Mouse (Mus musculus) G1E (cell line): ENCODE results near the gene Ankrd22. TPM values are rescaled to one million over a fixed set of nuclear protein-coding genes. Genes with fewer than 3 reads are reported as not detected.

ENCODE experiments used
- ATAC-seq: 2 replicates; pipeline ENCODE4 v1.8.0; 2016; ENCODE audit warnings: mild to moderate bottlenecking; ENCODE audit not compliant: insufficient number of reproducible peaks, poor library complexity, low FRiP score, severe bottlenecking; ENCODE audit errors: extremely low read depth
- DNase-seq: peaks from one replicate; pipeline ENCODE4 v3.0.0; 2012; ENCODE audit warnings: low spot score
- H3K27me3 ChIP-seq: 2 replicates; pipeline ENCODE4 v1.6.1; 2012; ENCODE audit warnings: mild to moderate bottlenecking, low read length, inconsistent platforms; ENCODE audit not compliant: insufficient read depth
- H3K36me3 ChIP-seq: replicated peaks from 2 replicates; pipeline ENCODE3; 2012; ENCODE audit warnings: mild to moderate bottlenecking, inconsistent platforms
- H3K4me1 ChIP-seq: 2 replicates; pipeline ENCODE4 v1.6.1; 2012; ENCODE audit warnings: low read depth, low read length, inconsistent platforms, mixed read lengths; ENCODE audit not compliant: insufficient read depth
- H3K4me3 ChIP-seq: 2 replicates; pipeline ENCODE4 v1.5.1; 2012; ENCODE audit warnings: low read depth, mild to moderate bottlenecking, inconsistent platforms, low read length, moderate library complexity, mixed read lengths
- H3K9me3 ChIP-seq: replicated peaks from 2 replicates; pipeline ENCODE4 v1.6.1; 2012; ENCODE audit warnings: inconsistent platforms
- CTCF ChIP-seq: IDR thresholded peaks from 2 replicates; pipeline ENCODE4 v1.5.1; 2012; ENCODE audit warnings: low read depth, low read length, inconsistent platforms, mixed read lengths
- GATA1 ChIP-seq: IDR thresholded peaks from 2 replicates; pipeline ENCODE4 v1.6.1; 2012; ENCODE audit warnings: borderline replicate concordance, low read length, inconsistent platforms, mixed read lengths
- GATA2 ChIP-seq: IDR thresholded peaks from 2 replicates; pipeline ENCODE4 v1.6.1; 2012; ENCODE audit warnings: low read depth, low read length, inconsistent platforms, borderline replicate concordance
- POLR2AphosphoS5 ChIP-seq: IDR thresholded peaks from 2 replicates; pipeline ENCODE4 v1.6.1; 2012; ENCODE audit warnings: low read depth, low read length, inconsistent platforms; ENCODE audit not compliant: insufficient replicate concordance
- TAL1 ChIP-seq: conservative IDR thresholded peaks from 2 replicates; pipeline ENCODE4 v1.6.1; 2012; ENCODE audit warnings: low read depth, low read length, inconsistent platforms, mixed read lengths
- polyA plus RNA-seq: library from polyadenylated mRNA; stranded (reverse); fragments of >175 nt; gene quantifications from 2 replicates; pipeline ENCODE4 v1.2.3, GENCODE M21; 2012
- total RNA-seq, 2 experiments: library from RNA; stranded (forward) in 1 of 2; stranded (reverse) in 1 of 2; fragments of 200-1000 nt in 1 of 2; fragments of >200 nt in 1 of 2; fragmentation: Nextera tagmentation in 1 of 2; gene quantifications; 2 replicates each; pipeline ENCODE4 v1.2.3; 2014 to 2017

Gene Ankrd22
- total and polyA plus RNA-seq, 3 experiments = 0.11 TPM; not detected in 2

DNA sequence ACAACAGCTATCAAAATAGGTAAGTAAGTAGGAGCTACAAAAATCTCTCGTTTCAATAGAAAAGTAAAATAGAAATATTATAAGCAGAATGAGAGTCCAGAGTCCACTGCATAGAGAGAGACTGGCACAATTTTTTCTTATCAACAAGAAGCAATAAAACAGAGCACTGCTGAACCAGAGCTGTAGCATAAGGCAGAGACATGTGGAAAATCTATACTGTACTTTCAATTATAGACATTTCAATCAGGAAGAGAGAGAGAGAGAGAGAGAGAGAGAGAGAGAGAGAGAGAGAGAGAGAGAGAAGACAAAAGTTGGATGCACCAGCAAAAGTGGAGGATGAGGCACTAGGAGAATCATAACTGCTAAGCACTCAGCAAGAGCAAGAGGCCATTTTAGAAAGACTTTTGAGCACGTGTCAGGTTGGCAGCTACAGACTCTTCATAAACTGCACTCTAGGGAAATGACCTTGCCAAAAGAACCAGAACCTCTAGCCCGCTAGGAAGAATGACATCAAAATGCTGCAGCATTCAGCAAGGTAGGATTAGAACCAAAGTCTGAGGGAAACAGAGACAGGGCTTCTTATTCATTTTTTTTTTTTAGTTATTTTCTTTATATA, 26.3 kb downstream of the Ankrd22 start:
- no peaks in the 10 kb centered on the region for H3K4me1 ChIP-seq
- H3K4me3 ChIP-seq = no peak overlapping the region
- no peaks in the 10 kb centered on the region for H3K27me3 ChIP-seq
- no peak for ATAC-seq
- H3K36me3 ChIP-seq = no peaks in the 10 kb centered on the region
- no peak for DNase-seq
- TF ChIP-seq POLR2AphosphoS5 (no peak), CTCF (no peak), GATA1 (no peak), TAL1 (no peak), GATA2 (no peak)
- no peaks in the 10 kb centered on the region for H3K9me3 ChIP-seq

DNA sequence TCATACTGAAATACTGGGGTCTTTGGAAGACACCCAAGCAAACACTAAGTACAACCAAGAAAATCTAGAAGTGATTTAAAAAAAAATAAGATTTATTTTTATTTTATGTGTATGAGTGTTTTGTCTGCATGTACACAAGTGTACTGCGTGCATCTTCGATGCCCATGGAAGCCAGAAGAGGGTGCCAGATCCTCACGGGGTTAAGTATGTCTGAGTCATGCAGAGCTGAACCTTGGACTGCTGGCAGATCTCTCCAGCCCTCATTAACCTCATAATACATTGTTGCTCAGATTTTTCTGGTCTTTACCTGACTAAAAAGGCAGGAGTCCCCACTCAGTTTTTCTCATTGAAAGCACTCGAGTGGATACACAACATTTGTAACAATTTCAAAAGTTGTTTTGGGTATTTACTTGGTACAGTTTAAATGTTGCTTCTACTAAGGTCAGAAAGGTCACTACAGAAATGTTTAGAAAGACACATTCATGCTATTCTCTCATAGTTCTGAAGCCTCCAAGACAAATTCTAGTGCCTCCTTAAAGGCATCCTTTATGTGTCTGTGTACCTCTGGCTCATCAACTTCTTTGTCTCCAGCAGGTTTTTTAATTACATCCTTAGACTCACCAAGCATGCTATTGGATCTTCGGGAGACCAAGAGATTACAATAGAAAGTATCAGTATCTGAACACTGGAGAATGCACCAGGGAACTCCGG, 27.0 kb downstream of the Ankrd22 start:
- Histone ChIP-seq H3K4me3 (no peak overlapping the region), H3K4me1 (no peaks in the 10 kb centered on the region), H3K36me3 (no peaks in the 10 kb centered on the region), H3K27me3 (no peaks in the 10 kb centered on the region), H3K9me3 (no peaks in the 10 kb centered on the region)
- ATAC-seq = no peak
- TF ChIP-seq GATA1 (no peak), TAL1 (no peak), CTCF (no peak), POLR2AphosphoS5 (no peak), GATA2 (no peak)
- no peak for DNase-seq

- no peaks in the 10 kb centered on the region for H3K4me1 ChIP-seq
- DNase-seq (no peak), ATAC-seq (no peak)
- no peak overlapping the region for H3K4me3 ChIP-seq
- no peaks in the 10 kb centered on the region for H3K36me3 ChIP-seq
- H3K9me3 ChIP-seq = no peaks in the 10 kb centered on the region
- no peaks in the 10 kb centered on the region for H3K27me3 ChIP-seq
- TF ChIP-seq GATA2 (no peak), TAL1 (no peak), GATA1 (no peak), POLR2AphosphoS5 (no peak), CTCF (no peak)
These were observed 45.6 kb downstream of the Ankrd22 start for GRCm38 (mm10) chr19:34120107-34120731.

DNA sequence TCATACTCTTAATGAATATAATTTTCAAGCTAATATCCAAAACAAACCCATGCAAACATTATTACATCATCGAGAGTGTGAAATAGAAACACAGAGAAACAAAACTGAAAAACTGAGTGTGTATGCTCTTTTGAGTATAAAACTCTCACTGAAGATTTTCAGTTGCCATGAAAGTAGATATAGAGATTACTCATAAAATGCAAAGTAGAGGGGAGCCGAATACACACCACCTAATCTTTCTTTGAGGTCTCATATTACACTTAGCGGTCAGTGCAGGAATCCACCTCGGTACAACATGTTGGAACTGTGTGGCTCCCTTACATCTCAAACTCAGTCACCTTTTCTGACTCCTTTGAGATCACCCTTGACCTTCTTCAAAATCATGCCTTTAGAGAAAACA, 46.2 kb downstream of the Ankrd22 start:
- DNase-seq (no peak), ATAC-seq (no peak)
- Histone ChIP-seq H3K27me3 (no peaks in the 10 kb centered on the region), H3K4me3 (no peak overlapping the region), H3K4me1 (no peaks in the 10 kb centered on the region), H3K36me3 (no peaks in the 10 kb centered on the region), H3K9me3 (no peaks in the 10 kb centered on the region)
- TF ChIP-seq TAL1 (no peak), CTCF (no peak), POLR2AphosphoS5 (no peak)

DNA sequence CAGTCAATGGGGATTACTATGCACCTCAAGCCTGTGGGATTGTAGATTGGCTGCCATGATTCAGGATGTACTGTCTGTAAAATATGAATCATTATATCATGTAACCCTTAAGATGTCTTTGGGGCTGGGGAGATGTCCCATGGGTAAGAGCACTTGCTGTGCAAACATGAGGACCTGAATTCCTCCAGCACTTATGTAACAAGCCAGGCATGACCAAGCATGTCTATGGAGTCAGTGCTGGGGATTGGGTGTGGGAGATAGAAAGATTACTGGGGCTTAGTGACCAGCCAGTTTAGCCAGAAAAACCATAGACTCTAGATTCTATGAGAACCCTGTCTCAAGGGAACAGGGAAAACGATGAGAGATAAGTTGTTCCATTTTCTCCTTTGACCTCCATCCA, 46.8 kb downstream of the Ankrd22 start:
- TF ChIP-seq TAL1 = no peak
- no peak for TF ChIP-seq GATA2
- no peak for TF ChIP-seq POLR2AphosphoS5
- no peak for TF ChIP-seq GATA1
- no peak for TF ChIP-seq CTCF
- no peak for DNase-seq
- Histone ChIP-seq H3K4me3 (no peak overlapping the region), H3K4me1 (no peaks in the 10 kb centered on the region), H3K9me3 (no peaks in the 10 kb centered on the region), H3K27me3 (no peaks in the 10 kb centered on the region), H3K36me3 (no peaks in the 10 kb centered on the region)
- ATAC-seq = no peak

- TF ChIP-seq CTCF = no peak
- TF ChIP-seq GATA1 = no peak
- TF ChIP-seq TAL1 = no peak
- no peak for TF ChIP-seq GATA2
- TF ChIP-seq POLR2AphosphoS5 = no peak
These were observed 61.0 kb downstream of the Ankrd22 start for GRCm38 (mm10) chr19:34104841-34105240.

More at GRCm38 (mm10) chr19:34104841-34105240, 61.0 kb downstream of the Ankrd22 start:
- Histone ChIP-seq H3K27me3 (no peaks in the 10 kb centered on the region), H3K4me3 (no peak overlapping the region), H3K4me1 (no peaks in the 10 kb centered on the region), H3K36me3 (no peaks in the 10 kb centered on the region), H3K9me3 (no peaks in the 10 kb centered on the region)
- ATAC-seq = no peak
- no peak for DNase-seq
